Mouse (Mus musculus): ENCODE data around the gene Nlk. TPM values are rescaled to one million over a fixed set of nuclear protein-coding genes. Genes with fewer than 3 reads are reported as not detected.
"Not testable (repeated sequence)": the region's sequence is repeated elsewhere in the genome, so short reads cannot be mapped to it uniquely, and the experiment has no call there.

Nlk gene
- polyA plus RNA-seq, 1 experiment, result 25.6 TPM

DNA sequence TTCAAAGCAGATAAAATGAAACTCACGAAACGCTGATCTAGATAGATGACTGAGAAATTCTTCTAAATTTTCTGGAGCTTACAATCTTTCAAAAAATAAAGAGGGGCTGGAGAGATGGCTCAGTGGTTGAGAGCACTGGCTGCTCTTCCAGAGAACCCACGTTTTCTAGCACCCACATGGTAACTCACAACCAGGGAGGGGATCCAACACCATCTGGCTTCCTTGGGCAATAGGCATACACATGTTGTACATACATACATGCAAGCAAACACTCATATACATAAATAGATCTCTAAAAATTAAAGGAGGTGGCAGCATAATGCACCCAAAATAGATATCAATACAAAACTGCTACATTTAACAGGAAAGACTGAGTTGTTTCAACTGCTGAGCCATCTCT, 16.1 kb downstream of the Nlk start:
- 65% methylated on average over 3 of the region's 3 CpGs for WGBS
- H3K27me3 ChIP-seq (ENCODE audit: control insufficient read depth, insufficient read depth, low read length), result no peaks in the 10 kb centered on the region
- peaks cover 3% of the 10 kb centered on the region; the same call in 1 of the 2 replicates for H3K4me1 ChIP-seq (ENCODE audit: control insufficient read depth, insufficient read depth, low read length)
- no peak for TF ChIP-seq CTCF (IDR thresholded peaks at IDR 0.05; ENCODE audit: borderline replicate concordance, insufficient read depth, low read depth, low read length)
- TF ChIP-seq POLR2A (IDR thresholded peaks at IDR 0.05; ENCODE audit: borderline replicate concordance, insufficient read depth, low read length), result no peak
- H3K27ac ChIP-seq (ENCODE audit: insufficient read depth, low read length), result no peak overlapping the region
- no peak overlapping the region for H3K4me3 ChIP-seq (replicated peaks; ENCODE audit: insufficient read depth, low read depth, low read length)
- no peak for DNase-seq

DNA sequence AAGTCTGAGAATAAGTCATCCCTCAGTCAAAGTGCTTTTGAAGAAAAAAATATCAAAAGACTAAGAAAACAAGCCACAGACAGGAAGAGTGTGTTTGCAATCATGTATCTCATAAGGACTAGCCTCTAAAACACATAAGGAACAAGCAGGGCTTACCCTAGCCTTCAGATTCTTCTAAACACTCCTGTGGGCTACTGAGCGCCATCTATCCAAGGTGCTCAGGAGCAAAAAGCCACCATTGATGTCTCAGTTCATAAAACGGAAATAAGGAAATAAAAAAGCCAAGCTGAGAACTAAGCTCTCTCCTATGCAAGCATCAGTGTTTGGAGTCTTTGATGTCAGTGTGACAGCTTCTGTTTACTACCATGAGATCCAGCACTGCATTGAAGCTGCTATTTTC, 18.4 kb downstream of the Nlk start:
- WGBS, result 72% methylated on average over 2 of the region's 2 CpGs
- Histone ChIP-seq H3K4me3 (replicated peaks; ENCODE audit: insufficient read depth, low read depth, low read length) (no peak overlapping the region), H3K27ac (ENCODE audit: insufficient read depth, low read length) (no peak overlapping the region), H3K4me1 (ENCODE audit: control insufficient read depth, insufficient read depth, low read length) (peaks cover under 1% of the 10 kb centered on the region; the same call in 1 of the 2 replicates), H3K27me3 (ENCODE audit: control insufficient read depth, insufficient read depth, low read length) (no peaks in the 10 kb centered on the region)
- no peak for TF ChIP-seq CTCF (IDR thresholded peaks at IDR 0.05; ENCODE audit: borderline replicate concordance, insufficient read depth, low read depth, low read length)
- no peak for TF ChIP-seq POLR2A (IDR thresholded peaks at IDR 0.05; ENCODE audit: borderline replicate concordance, insufficient read depth, low read length)
- DNase-seq, result no peak

DNA sequence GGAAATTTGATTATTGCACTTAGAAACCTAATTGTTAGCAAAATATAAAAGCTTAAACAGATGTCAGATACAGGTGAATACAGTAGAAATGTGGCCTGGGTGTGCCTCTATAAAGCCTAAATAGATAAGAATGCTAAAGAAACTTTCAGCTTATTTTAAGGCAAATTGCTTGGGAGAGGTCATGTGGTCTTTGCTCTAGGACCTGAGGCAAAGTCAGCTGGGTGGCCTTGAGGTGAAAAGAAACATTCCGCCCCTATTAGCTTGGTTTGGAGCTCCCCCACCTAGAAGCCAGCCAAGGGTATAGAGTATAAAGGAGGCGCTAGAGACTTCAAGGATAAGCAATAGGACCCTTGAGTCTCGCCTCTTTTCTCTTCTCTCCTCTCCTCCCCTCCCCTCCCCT, 28.5 kb downstream of the Nlk start:
- H3K27me3 ChIP-seq (ENCODE audit: control insufficient read depth, insufficient read depth, low read length), result no peaks in the 10 kb centered on the region
- DNase-seq, result no peak
- WGBS, result 53% methylated on average over 3 of the region's 3 CpGs
- no peaks in the 10 kb centered on the region for H3K4me1 ChIP-seq (ENCODE audit: control insufficient read depth, insufficient read depth, low read length)
- TF ChIP-seq CTCF (IDR thresholded peaks at IDR 0.05; ENCODE audit: borderline replicate concordance, insufficient read depth, low read depth, low read length) (no peak), POLR2A (IDR thresholded peaks at IDR 0.05; ENCODE audit: borderline replicate concordance, insufficient read depth, low read length) (no peak)
- no peak overlapping the region for H3K4me3 ChIP-seq (replicated peaks; ENCODE audit: insufficient read depth, low read depth, low read length)
- no peak overlapping the region for H3K27ac ChIP-seq (ENCODE audit: insufficient read depth, low read length)

DNA sequence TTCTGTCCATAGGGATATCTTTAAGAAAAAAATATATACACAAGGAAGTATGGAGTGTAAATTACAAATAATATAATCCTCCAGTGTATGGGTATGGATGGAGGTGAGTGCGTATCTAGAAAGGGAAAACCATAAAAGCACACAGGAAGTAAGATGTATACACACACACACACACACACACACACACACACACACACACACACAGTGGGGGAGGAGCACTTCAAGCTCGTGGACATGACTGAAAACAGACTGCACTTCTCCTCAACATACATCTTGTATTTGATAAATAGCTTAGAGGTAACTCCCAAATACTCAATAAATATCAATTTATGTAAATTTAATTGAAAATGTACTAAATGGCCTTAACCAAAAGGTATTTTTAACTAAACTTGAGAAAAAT, 32.3 kb downstream of the Nlk start:
- Histone ChIP-seq H3K4me1 (ENCODE audit: control insufficient read depth, insufficient read depth, low read length) (no peaks in the 10 kb centered on the region), H3K27me3 (ENCODE audit: control insufficient read depth, insufficient read depth, low read length) (no peaks in the 10 kb centered on the region), H3K4me3 (replicated peaks; ENCODE audit: insufficient read depth, low read depth, low read length) (no peak overlapping the region), H3K27ac (ENCODE audit: insufficient read depth, low read length) (no peak overlapping the region)
- WGBS, result 79% methylated on average over 2 of the region's 2 CpGs
- no peak for DNase-seq
- TF ChIP-seq POLR2A (IDR thresholded peaks at IDR 0.05; ENCODE audit: borderline replicate concordance, insufficient read depth, low read length) (no peak), CTCF (IDR thresholded peaks at IDR 0.05; ENCODE audit: borderline replicate concordance, insufficient read depth, low read depth, low read length) (no peak)

DNA sequence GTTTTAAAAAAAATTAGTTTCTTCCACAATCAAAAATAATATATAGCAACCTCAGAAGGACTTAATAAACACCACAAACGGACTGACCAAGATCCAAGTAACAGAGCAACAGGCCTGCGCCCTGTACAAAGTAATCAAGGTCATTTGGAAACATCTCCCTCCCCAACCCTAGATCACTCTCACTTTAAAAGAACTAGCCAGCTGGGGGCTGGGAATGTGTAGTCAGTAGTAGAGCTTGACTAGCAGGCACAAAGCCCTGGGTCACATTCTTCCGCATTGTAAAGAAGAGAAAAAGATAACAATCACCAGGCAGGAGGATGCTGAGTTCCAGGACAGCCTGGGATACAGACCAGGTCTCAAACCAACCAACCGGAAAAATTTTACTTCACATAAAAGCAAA, 33.3 kb downstream of the Nlk start:
- Histone ChIP-seq H3K4me1 (ENCODE audit: control insufficient read depth, insufficient read depth, low read length) (no peaks in the 10 kb centered on the region), H3K4me3 (replicated peaks; ENCODE audit: insufficient read depth, low read depth, low read length) (no peak overlapping the region), H3K27ac (ENCODE audit: insufficient read depth, low read length) (no peak overlapping the region), H3K27me3 (ENCODE audit: control insufficient read depth, insufficient read depth, low read length) (no peaks in the 10 kb centered on the region)
- WGBS, result 81% methylated on average over 4 of the region's 4 CpGs
- DNase-seq, result no peak
- TF ChIP-seq POLR2A (IDR thresholded peaks at IDR 0.05; ENCODE audit: borderline replicate concordance, insufficient read depth, low read length), result no peak
- TF ChIP-seq CTCF (IDR thresholded peaks at IDR 0.05; ENCODE audit: borderline replicate concordance, insufficient read depth, low read depth, low read length), result no peak

DNA sequence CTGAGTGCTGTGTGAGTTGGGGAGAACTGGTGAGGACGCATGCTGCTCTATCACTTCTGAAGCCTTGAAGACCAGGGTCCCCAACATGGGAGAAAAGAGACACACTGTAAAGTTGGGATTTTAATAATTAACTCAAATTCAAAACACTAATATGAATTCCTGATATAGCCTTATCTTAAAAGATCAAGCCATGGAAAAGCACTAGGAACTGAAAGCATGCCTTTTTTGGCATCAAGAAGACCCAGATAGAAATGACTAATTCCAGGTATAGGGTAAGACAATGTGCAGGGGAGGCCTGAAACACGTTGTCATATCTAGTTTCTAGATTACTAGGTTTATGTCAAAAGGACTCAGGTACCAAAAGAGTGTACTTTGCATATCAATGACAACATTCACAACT, 48.0 kb downstream of the Nlk start:
- peaks cover 5% of the 10 kb centered on the region; the same call in 1 of the 2 replicates for H3K4me1 ChIP-seq (ENCODE audit: control insufficient read depth, insufficient read depth, low read length)
- TF ChIP-seq POLR2A (IDR thresholded peaks at IDR 0.05; ENCODE audit: borderline replicate concordance, insufficient read depth, low read length) (no peak), CTCF (IDR thresholded peaks at IDR 0.05; ENCODE audit: borderline replicate concordance, insufficient read depth, low read depth, low read length) (no peak)
- no peak overlapping the region for H3K4me3 ChIP-seq (replicated peaks; ENCODE audit: insufficient read depth, low read depth, low read length)
- 90% methylated on average over 2 of the region's 2 CpGs for WGBS
- DNase-seq, result no peak
- no peak overlapping the region for H3K27ac ChIP-seq (ENCODE audit: insufficient read depth, low read length)
- H3K27me3 ChIP-seq (ENCODE audit: control insufficient read depth, insufficient read depth, low read length), result no peaks in the 10 kb centered on the region

DNA sequence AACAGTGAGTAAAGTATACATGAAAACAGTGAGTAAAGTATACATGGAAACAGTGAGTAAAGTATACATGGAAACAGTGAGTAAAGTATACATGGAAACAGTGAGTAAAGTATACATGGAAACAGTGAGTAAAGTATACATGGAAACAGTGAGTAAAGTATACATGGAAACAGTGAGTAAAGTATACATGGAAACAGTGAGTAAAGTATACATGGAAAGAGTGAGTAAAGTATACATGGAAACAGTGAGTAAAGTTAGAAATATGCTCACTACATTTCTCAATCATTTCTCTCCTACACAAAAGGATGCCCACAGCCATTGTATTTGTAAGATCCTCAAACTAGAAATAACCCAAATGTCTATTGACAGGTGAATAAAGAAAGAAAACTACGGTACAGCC, 48.8 kb downstream of the Nlk start:
- not testable (repeated sequence) for H3K4me1 ChIP-seq (ENCODE audit: control insufficient read depth, insufficient read depth, low read length); H3K27ac ChIP-seq (ENCODE audit: insufficient read depth, low read length); H3K27me3 ChIP-seq (ENCODE audit: control insufficient read depth, insufficient read depth, low read length); DNase-seq; H3K4me3 ChIP-seq (replicated peaks; ENCODE audit: insufficient read depth, low read depth, low read length)
- 100% methylated on average over 1 of the region's 1 CpGs for WGBS

DNA sequence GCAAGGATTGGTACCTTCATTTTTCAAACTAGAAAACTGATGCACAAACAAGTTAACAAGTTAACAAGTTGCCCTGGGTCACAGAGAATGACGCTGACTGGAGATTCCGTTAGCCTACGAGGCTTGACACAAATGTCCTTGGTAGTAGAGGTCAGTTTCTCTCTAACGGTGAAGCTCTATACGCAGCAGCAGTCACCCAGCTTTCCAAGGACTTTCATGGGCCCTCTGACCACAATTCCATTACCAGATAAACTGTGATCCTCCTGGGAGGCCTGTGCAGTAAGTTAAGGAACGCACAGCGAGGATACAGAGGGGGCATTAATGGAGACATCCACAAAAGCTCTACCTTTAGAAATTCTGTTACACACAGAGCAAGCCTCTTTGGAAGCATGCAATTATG, 53.4 kb downstream of the Nlk start:
- WGBS, result 93% methylated on average over 7 of the region's 7 CpGs
- H3K4me1 ChIP-seq (ENCODE audit: control insufficient read depth, insufficient read depth, low read length), result peaks cover 5% of the 10 kb centered on the region; the same call in 1 of the 2 replicates
- H3K27ac ChIP-seq (ENCODE audit: insufficient read depth, low read length), result no peak overlapping the region
- no peak overlapping the region for H3K4me3 ChIP-seq (replicated peaks; ENCODE audit: insufficient read depth, low read depth, low read length)
- DNase-seq, result no peak
- no peaks in the 10 kb centered on the region for H3K27me3 ChIP-seq (ENCODE audit: control insufficient read depth, insufficient read depth, low read length)
- TF ChIP-seq POLR2A (IDR thresholded peaks at IDR 0.05; ENCODE audit: borderline replicate concordance, insufficient read depth, low read length) (no peak), CTCF (IDR thresholded peaks at IDR 0.05; ENCODE audit: borderline replicate concordance, insufficient read depth, low read depth, low read length) (no peak)
